Mouse (Mus musculus): ENCODE results near the gene Maneal. TPM values are rescaled to one million over a fixed set of nuclear protein-coding genes. Genes with fewer than 3 reads are reported as not detected.

Gene Maneal
- 10.2 and 11.5 TPM in 2 replicates for polyA plus RNA-seq (2014; fragmentation: Nextera tagmentation; extraction: Ambion mirVana)

DNA sequence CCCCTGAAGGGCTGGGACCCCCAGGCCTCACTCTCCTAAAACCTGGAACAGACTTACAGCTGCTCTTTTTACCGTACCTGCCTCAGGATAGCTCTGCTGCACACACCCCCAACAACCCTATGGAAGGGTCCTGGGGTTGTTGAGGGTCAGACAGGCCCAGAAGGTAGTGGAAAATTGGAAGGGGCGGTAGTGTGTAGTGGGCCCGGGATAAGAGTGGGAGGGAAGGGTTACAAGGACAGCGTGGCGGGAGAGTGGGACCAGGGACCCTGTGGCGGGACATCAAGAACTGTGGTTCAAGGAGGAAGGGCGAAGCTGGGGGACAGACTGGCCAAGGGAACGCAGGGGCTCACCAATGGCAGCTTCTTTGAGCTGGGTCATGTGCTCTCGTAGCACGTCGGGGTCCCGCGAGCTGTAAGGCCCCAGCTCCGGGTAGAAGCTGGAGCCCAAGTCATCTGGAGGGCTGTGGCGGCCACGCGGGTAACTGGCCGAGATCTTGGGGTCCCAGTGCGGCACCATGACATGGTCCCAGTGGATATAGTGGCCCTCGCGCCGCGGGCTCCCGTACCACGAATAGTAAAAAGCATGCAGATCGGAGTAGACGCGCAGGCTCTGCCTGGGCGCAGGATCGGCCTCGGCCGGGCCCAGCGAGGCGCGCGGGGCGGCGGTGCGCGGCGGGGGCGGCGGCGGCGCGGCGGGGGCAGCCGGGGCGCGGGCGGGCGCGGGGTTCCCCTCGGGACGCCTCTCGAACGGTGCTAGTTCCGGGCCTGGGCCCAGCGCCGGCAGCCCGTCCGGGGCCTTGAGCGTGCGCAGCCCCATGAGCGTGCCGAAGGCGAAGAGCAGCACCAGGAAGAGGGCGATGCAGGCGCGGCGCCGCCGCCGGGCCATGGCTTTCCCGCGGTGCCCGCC lies at the start of gene Maneal:
Gene Maneal, minus strand, starts transcription at position 889 of the 906 bp plus-strand sequence.
- ATAC-seq (ENCODE audit: low FRiP score) (peak; percentile 28), DNase-seq (ENCODE audit: low spot score, missing footprints) (peak; percentile 91)
- peaks cover 5% of the 10 kb centered on the region; the same call in 1 of the 2 replicates for H3K36me3 ChIP-seq (ENCODE audit: control insufficient read depth, insufficient read depth, low read length)
- H3K9me3 ChIP-seq (ENCODE audit: control insufficient read depth, low read length), result no peaks in the 10 kb centered on the region
- H3K4me2 ChIP-seq, result peak within 1 kb of the TSS; percentile 88
- peak within 1 kb of the TSS; percentile 87 for H3K9ac ChIP-seq (ENCODE audit: low read length)
- 2% methylated on average over 76 of the region's 77 CpGs for whole genome bisulfite sequencing
- H3K27ac ChIP-seq (ENCODE audit: low read depth, low read length), result peak within 1 kb of the TSS; percentile 20; the same call in 1 of the 2 replicates
- no peaks in the 10 kb centered on the region for H3K27me3 ChIP-seq (ENCODE audit: control insufficient read depth, insufficient read depth, low read length)
- peak within 1 kb of the TSS; percentile 70 for H3K4me3 ChIP-seq (ENCODE audit: low read depth, low read length)
- peaks cover 15% of the 10 kb centered on the region for H3K4me1 ChIP-seq (ENCODE audit: control insufficient read depth, insufficient read depth, low read length)

DNA sequence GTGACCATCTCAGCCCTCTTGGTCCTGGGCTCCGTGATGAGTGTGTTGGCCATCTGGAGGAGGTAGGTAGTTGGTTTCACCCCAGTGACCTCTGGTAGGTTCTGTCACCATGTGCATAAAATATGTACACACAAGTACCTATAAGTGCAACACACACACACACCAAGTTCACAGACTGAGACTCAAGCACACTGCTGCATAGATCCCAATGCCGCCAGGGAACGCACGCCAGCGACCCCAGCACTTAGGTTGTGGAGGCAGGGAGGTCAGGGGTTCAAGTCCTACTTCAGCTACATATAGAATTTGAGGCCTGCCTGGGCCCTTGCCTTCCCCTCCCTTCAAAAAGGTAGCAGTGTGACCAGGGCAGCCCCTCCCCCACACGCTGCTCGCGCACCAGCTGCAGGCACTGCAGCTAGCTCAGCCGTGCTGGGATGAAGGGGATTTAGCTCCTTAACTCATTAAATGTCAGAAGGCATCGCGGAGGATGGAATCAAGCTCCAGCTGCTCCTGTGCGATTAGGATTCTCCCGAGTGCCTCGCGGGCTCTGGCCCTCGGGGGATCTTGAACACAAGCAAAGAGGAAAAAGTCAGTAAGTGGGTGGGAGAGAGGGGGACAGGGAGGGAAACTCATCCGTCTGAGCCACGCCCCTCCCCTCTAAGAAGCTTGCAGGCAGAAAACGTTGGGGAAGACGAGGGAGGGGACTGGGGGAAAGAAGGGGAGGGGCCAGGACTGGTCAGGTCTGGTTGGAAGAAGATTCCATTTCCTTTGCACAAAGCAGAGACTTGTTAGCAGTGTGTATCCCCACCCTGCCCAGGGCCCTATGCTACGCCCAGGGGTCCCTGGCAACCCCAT lies 44.2 kb upstream of the Maneal start:
- ATAC-seq (ENCODE audit: low FRiP score), result peak; percentile 92
- Histone ChIP-seq H3K4me1 (ENCODE audit: control insufficient read depth, insufficient read depth, low read length) (peaks cover 27% of the 10 kb centered on the region), H3K9ac (ENCODE audit: low read length) (peak overlapping the region; percentile 51), H3K4me3 (ENCODE audit: low read depth, low read length) (peak overlapping the region; percentile 4; the same call in 1 of the 2 replicates), H3K9me3 (ENCODE audit: control insufficient read depth, low read length) (no peaks in the 10 kb centered on the region; the same call in 1 of the 2 replicates), H3K4me2 (peak overlapping the region; percentile 29), H3K36me3 (ENCODE audit: control insufficient read depth, insufficient read depth, low read length) (no peaks in the 10 kb centered on the region), H3K27me3 (ENCODE audit: control insufficient read depth, insufficient read depth, low read length) (no peaks in the 10 kb centered on the region), H3K27ac (ENCODE audit: low read depth, low read length) (peak overlapping the region; percentile 94)
- DNase-seq (ENCODE audit: low spot score, missing footprints), result peak; percentile 96
- WGBS, result 4% methylated on average over 21 of the region's 21 CpGs

DNA sequence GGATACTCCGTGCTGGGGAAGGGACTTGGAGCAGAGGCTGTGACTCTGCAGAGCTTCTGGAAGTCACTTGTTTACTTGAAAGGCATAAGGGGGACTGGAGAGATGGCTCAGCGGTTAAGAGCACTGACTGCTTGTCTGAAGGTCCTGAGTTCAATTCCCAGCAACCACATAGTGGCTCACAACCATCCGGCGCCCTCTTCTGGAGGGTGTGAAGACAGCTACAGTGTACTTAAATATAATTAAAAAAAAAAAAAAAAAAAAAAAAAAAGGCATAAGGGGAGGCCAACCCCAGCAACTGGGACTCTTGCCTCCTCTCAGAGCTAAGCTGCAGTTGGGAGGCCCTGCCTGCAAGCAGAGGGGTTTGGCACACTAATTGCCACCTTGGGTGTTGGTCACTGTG lies 43.4 kb upstream of the Maneal start:
- 72% methylated on average over 4 of the region's 4 CpGs for WGBS
- Histone ChIP-seq H3K4me2 (no peak overlapping the region), H3K27ac (ENCODE audit: low read depth, low read length) (peak overlapping the region; percentile 94; the same call in 1 of the 2 replicates), H3K27me3 (ENCODE audit: control insufficient read depth, insufficient read depth, low read length) (no peaks in the 10 kb centered on the region), H3K4me1 (ENCODE audit: control insufficient read depth, insufficient read depth, low read length) (peaks cover 27% of the 10 kb centered on the region), H3K9ac (ENCODE audit: low read length) (no peak overlapping the region), H3K36me3 (ENCODE audit: control insufficient read depth, insufficient read depth, low read length) (no peaks in the 10 kb centered on the region), H3K4me3 (ENCODE audit: low read depth, low read length) (no peak overlapping the region), H3K9me3 (ENCODE audit: control insufficient read depth, low read length) (no peaks in the 10 kb centered on the region; the same call in 1 of the 2 replicates)
- ATAC-seq (ENCODE audit: low FRiP score) (no peak), DNase-seq (ENCODE audit: low spot score, missing footprints) (no peak)

DNA sequence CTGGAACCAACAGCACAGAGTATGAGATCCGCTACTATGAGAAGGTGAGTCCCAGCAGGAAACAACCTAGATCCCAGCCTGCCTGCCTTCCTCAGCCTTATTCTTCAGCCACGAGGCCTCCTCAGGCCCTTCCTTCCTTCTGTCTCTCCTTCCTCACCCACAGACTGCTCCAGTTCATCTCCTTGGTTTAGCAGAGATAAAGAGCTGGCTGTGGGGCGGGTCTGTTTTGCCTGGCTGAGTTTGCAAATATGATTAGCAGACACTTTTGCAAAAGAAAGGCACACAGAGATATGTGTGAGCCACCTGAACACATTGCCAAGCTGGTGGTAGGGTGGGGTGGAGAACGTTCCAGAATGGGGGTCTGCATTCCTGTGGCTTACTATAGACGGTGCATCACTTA lies 37.9 kb upstream of the Maneal start:
- Histone ChIP-seq H3K27me3 (ENCODE audit: control insufficient read depth, insufficient read depth, low read length) (peaks cover 12% of the 10 kb centered on the region), H3K9me3 (ENCODE audit: control insufficient read depth, low read length) (no peaks in the 10 kb centered on the region), H3K36me3 (ENCODE audit: control insufficient read depth, insufficient read depth, low read length) (no peaks in the 10 kb centered on the region), H3K4me1 (ENCODE audit: control insufficient read depth, insufficient read depth, low read length) (peaks cover 37% of the 10 kb centered on the region), H3K27ac (ENCODE audit: low read depth, low read length) (no peak overlapping the region), H3K4me3 (ENCODE audit: low read depth, low read length) (no peak overlapping the region), H3K4me2 (no peak overlapping the region), H3K9ac (ENCODE audit: low read length) (no peak overlapping the region)
- DNase-seq (ENCODE audit: low spot score, missing footprints) (no peak), ATAC-seq (ENCODE audit: low FRiP score) (no peak)
- 50% methylated on average over 5 of the region's 5 CpGs for WGBS

DNA sequence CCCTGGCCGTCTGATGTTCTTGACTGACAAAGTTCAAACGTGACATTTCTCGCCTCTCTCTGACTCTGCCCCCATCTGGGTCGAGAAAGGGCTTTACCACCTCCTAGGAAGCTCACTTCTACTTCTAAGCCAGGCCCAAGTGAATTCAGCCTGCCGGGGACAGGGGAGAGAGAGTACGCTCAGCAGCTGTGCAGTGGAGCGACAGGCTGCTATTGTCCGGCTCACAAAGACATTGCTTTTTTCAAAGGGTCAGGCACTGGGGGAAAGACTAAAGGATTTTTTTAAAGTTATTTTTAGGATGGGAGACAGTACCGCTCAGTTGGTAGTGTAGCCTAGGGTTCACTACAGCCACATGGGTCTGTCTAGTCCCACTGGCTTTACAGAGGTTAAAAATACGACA lies 36.5 kb upstream of the Maneal start:
- Histone ChIP-seq H3K9me3 (ENCODE audit: control insufficient read depth, low read length) (no peaks in the 10 kb centered on the region), H3K9ac (ENCODE audit: low read length) (no peak overlapping the region), H3K4me2 (no peak overlapping the region), H3K4me3 (ENCODE audit: low read depth, low read length) (no peak overlapping the region), H3K27me3 (ENCODE audit: control insufficient read depth, insufficient read depth, low read length) (peaks cover 24% of the 10 kb centered on the region), H3K27ac (ENCODE audit: low read depth, low read length) (peak overlapping the region; percentile 72), H3K36me3 (ENCODE audit: control insufficient read depth, insufficient read depth, low read length) (no peaks in the 10 kb centered on the region), H3K4me1 (ENCODE audit: control insufficient read depth, insufficient read depth, low read length) (peaks cover 48% of the 10 kb centered on the region)
- ATAC-seq (ENCODE audit: low FRiP score) (peak; percentile 49; the same call in 1 of the 2 replicates), DNase-seq (ENCODE audit: low spot score, missing footprints) (no peak)
- 12% methylated on average over 10 of the region's 10 CpGs for WGBS

DNA sequence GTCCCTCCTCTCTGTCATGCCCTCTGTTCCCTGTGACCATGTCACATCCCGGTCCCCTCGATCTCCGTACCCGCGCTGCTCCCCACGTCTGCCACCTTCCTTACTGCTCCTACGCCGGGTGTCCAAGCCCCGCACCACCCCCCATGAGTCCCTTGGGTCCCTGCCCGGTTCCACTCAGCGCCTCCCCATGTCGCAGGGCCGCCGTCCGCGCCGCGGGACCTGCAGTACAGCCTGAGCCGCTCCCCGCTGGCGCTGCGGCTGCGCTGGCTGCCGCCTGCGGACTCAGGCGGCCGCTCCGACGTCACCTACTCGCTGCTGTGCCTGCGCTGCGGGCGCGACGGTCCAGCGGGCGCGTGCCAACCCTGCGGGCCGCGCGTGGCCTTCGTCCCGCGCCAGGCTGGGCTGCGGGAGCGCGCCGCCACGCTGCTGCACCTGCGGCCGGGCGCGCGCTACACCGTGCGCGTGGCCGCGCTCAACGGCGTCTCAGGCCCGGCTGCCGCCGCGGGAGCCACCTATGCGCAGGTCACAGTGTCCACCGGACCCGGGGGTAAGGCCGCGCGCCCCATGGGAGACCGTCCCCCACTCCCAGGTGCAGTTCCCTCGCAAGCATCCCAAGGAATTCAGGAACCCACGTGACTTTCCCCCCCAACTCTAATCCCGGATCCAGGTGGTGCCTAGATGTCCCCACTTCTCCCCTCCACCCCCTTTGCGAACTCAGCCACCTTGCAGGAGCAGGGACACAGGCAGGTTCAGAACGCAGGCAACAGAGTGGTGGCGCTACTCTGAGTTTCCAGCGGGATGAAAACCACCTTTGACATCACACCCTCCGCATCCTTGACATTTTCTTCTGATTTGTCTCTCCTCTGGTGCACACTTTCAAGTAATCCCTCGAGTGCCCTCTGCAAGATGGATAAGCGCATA lies 32.8 kb upstream of the Maneal start:
- ATAC-seq (ENCODE audit: low FRiP score), result peak; percentile 65

DNA sequence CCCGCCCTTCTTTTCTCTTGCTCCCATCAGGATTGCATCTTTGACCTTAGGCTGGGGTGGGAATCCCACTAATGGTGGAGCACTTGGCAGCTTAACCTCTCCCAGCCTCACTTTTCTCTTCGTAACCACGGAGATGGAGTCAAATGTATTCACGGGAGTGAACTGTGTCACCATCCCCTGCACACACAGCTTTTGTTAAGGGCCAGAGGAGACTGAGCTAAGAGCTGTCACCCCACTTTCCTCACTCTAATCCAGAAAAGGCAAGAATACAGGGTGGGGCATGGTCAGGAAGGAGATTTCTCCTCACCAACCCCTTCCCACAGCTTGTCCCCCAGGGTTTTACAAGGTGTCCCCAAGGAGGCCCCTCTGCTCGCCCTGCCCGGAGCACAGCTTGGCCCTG lies 31.8 kb upstream of the Maneal start:
- Histone ChIP-seq H3K4me3 (ENCODE audit: low read depth, low read length) (no peak overlapping the region), H3K36me3 (ENCODE audit: control insufficient read depth, insufficient read depth, low read length) (no peaks in the 10 kb centered on the region), H3K4me2 (no peak overlapping the region), H3K4me1 (ENCODE audit: control insufficient read depth, insufficient read depth, low read length) (peaks cover 25% of the 10 kb centered on the region), H3K9me3 (ENCODE audit: control insufficient read depth, low read length) (no peaks in the 10 kb centered on the region), H3K27me3 (ENCODE audit: control insufficient read depth, insufficient read depth, low read length) (peaks cover 31% of the 10 kb centered on the region), H3K27ac (ENCODE audit: low read depth, low read length) (no peak overlapping the region), H3K9ac (ENCODE audit: low read length) (no peak overlapping the region)
- WGBS, result 18% methylated on average over 6 of the region's 6 CpGs
- ATAC-seq (ENCODE audit: low FRiP score) (peak; percentile 22; the same call in 1 of the 2 replicates), DNase-seq (ENCODE audit: low spot score, missing footprints) (peak; percentile 91)

More for the DNA sequence above, 32.8 kb upstream of the Maneal start:
- 1% methylated on average over 83 of the region's 83 CpGs for WGBS
- Histone ChIP-seq H3K4me3 (ENCODE audit: low read depth, low read length) (peak overlapping the region; percentile 48), H3K9ac (ENCODE audit: low read length) (peak overlapping the region; percentile 55), H3K4me1 (ENCODE audit: control insufficient read depth, insufficient read depth, low read length) (peaks cover 35% of the 10 kb centered on the region), H3K9me3 (ENCODE audit: control insufficient read depth, low read length) (no peaks in the 10 kb centered on the region), H3K27ac (ENCODE audit: low read depth, low read length) (no peak overlapping the region), H3K27me3 (ENCODE audit: control insufficient read depth, insufficient read depth, low read length) (peaks cover 31% of the 10 kb centered on the region), H3K36me3 (ENCODE audit: control insufficient read depth, insufficient read depth, low read length) (no peaks in the 10 kb centered on the region), H3K4me2 (peak overlapping the region; percentile 79)
- peak; percentile 92 for DNase-seq (ENCODE audit: low spot score, missing footprints)

DNA sequence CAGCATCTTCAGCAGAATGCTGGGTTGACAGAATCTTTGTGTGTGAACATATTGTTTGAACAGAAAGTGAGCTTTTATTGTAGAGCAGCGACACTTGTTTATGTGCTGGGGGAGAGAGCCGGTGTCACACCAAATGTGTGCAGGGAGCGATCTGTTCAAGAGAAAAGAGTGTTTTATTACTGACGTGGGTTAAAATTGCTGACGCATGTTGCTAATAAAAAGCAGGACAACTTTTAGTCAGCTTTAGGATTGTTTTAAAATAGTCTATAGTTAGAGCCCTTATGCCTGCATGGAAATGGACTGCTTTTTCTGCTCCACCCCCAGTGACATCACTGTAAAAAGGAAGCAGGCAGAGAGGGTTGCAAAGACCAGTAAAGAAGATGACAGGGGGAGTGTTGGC lies 28.9 kb upstream of the Maneal start:
- no peak for ATAC-seq (ENCODE audit: low FRiP score)
- H3K4me1 ChIP-seq (ENCODE audit: control insufficient read depth, insufficient read depth, low read length), result peaks cover 15% of the 10 kb centered on the region
- no peak overlapping the region for H3K4me2 ChIP-seq
- peaks cover 28% of the 10 kb centered on the region for H3K27me3 ChIP-seq (ENCODE audit: control insufficient read depth, insufficient read depth, low read length)
- no peak overlapping the region for H3K4me3 ChIP-seq (ENCODE audit: low read depth, low read length)
- no peak overlapping the region for H3K27ac ChIP-seq (ENCODE audit: low read depth, low read length)
- H3K9me3 ChIP-seq (ENCODE audit: control insufficient read depth, low read length), result no peaks in the 10 kb centered on the region
- no peak for DNase-seq (ENCODE audit: low spot score, missing footprints)
- H3K9ac ChIP-seq (ENCODE audit: low read length), result no peak overlapping the region
- H3K36me3 ChIP-seq (ENCODE audit: control insufficient read depth, insufficient read depth, low read length), result no peaks in the 10 kb centered on the region
- WGBS, result 79% methylated on average over 5 of the region's 5 CpGs

Data from midbrain, embryonic 11.5 days (tissue).